Mouse (Mus musculus) G1E (cell line): ENCODE results near the gene Mia2. TPM values are rescaled to one million over a fixed set of nuclear protein-coding genes. Genes with fewer than 3 reads are reported as not detected.
"Not testable (repeated sequence)": the region's sequence is repeated elsewhere in the genome, so short reads cannot be mapped to it uniquely, and the experiment has no call there.

ENCODE experiments used
- ATAC-seq: 2 replicates; pipeline ENCODE4 v1.8.0; 2016; ENCODE audit warnings: mild to moderate bottlenecking; ENCODE audit not compliant: insufficient number of reproducible peaks, poor library complexity, low FRiP score, severe bottlenecking; ENCODE audit errors: extremely low read depth
- DNase-seq: peaks from one replicate; pipeline ENCODE4 v3.0.0; 2012; ENCODE audit warnings: low spot score
- H3K27me3 ChIP-seq: 2 replicates; pipeline ENCODE4 v1.6.1; 2012; ENCODE audit warnings: mild to moderate bottlenecking, low read length, inconsistent platforms; ENCODE audit not compliant: insufficient read depth
- H3K36me3 ChIP-seq: replicated peaks from 2 replicates; pipeline ENCODE3; 2012; ENCODE audit warnings: mild to moderate bottlenecking, inconsistent platforms
- H3K4me1 ChIP-seq: 2 replicates; pipeline ENCODE4 v1.6.1; 2012; ENCODE audit warnings: low read depth, low read length, inconsistent platforms, mixed read lengths; ENCODE audit not compliant: insufficient read depth
- H3K4me3 ChIP-seq: 2 replicates; pipeline ENCODE4 v1.5.1; 2012; ENCODE audit warnings: low read depth, mild to moderate bottlenecking, inconsistent platforms, low read length, moderate library complexity, mixed read lengths
- H3K9me3 ChIP-seq: replicated peaks from 2 replicates; pipeline ENCODE4 v1.6.1; 2012; ENCODE audit warnings: inconsistent platforms
- CTCF ChIP-seq: IDR thresholded peaks from 2 replicates; pipeline ENCODE4 v1.5.1; 2012; ENCODE audit warnings: low read depth, low read length, inconsistent platforms, mixed read lengths
- GATA1 ChIP-seq: IDR thresholded peaks from 2 replicates; pipeline ENCODE4 v1.6.1; 2012; ENCODE audit warnings: borderline replicate concordance, low read length, inconsistent platforms, mixed read lengths
- GATA2 ChIP-seq: IDR thresholded peaks from 2 replicates; pipeline ENCODE4 v1.6.1; 2012; ENCODE audit warnings: low read depth, low read length, inconsistent platforms, borderline replicate concordance
- POLR2AphosphoS5 ChIP-seq: IDR thresholded peaks from 2 replicates; pipeline ENCODE4 v1.6.1; 2012; ENCODE audit warnings: low read depth, low read length, inconsistent platforms; ENCODE audit not compliant: insufficient replicate concordance
- TAL1 ChIP-seq: conservative IDR thresholded peaks from 2 replicates; pipeline ENCODE4 v1.6.1; 2012; ENCODE audit warnings: low read depth, low read length, inconsistent platforms, mixed read lengths
- polyA plus RNA-seq: library from polyadenylated mRNA; stranded (reverse); fragments of >175 nt; gene quantifications from 2 replicates; pipeline ENCODE4 v1.2.3, GENCODE M21; 2012
- total RNA-seq, 2 experiments: library from RNA; stranded (forward) in 1 of 2; stranded (reverse) in 1 of 2; fragments of 200-1000 nt in 1 of 2; fragments of >200 nt in 1 of 2; fragmentation: Nextera tagmentation in 1 of 2; gene quantifications; 2 replicates each; pipeline ENCODE4 v1.2.3; 2014 to 2017

The Mia2 gene
- total and polyA plus RNA-seq, 3 experiments, result 50.5 to 151 (median 147) TPM

- TF ChIP-seq TAL1, result no peak
- no peak for TF ChIP-seq POLR2AphosphoS5
- TF ChIP-seq GATA2, result no peak
- no peak for TF ChIP-seq CTCF
- TF ChIP-seq GATA1, result no peak
- Histone ChIP-seq H3K9me3 (no peaks in the 10 kb centered on the region), H3K36me3 (no peaks in the 10 kb centered on the region), H3K4me1 (no peaks in the 10 kb centered on the region), H3K27me3 (peaks cover 16% of the 10 kb centered on the region), H3K4me3 (no peak overlapping the region)
- DNase-seq (no peak), ATAC-seq (no peak)
These were observed 142.8 kb downstream of the Mia2 start for GRCm38 (mm10) chr12:59238434-59238833.

GRCm38 (mm10) chr12:59241031-59241430 is 145.4 kb downstream of the Mia2 start:
- not testable (repeated sequence) for ATAC-seq, DNase-seq
- H3K27me3 ChIP-seq, result peaks cover 12% of the 10 kb centered on the region

More at GRCm38 (mm10) chr12:59241031-59241430, 145.4 kb downstream of the Mia2 start:
- not testable (repeated sequence) for H3K4me3 ChIP-seq, H3K4me1 ChIP-seq, H3K36me3 ChIP-seq, H3K9me3 ChIP-seq

Other genes with a start within 250 kb of the Mia2 start
- 32.7 and 33.7 TPM in 2 replicates for gene Sec23a, start 83.8 kb upstream of the Mia2 start, total RNA-seq (2014; fragmentation: Nextera tagmentation)
- gene Sec23a, start 83.8 kb upstream of the Mia2 start, total RNA-seq (2017), result 28.2 and 28.3 TPM in 2 replicates
- gene Sec23a, start 83.8 kb upstream of the Mia2 start, polyA plus RNA-seq, result 6.0 and 8.4 TPM in 2 replicates
- 30.4 and 34.8 TPM in 2 replicates for gene Gemin2, start 82.4 kb upstream of the Mia2 start, total RNA-seq (2014; fragmentation: Nextera tagmentation)
- 31.2 and 33.2 TPM in 2 replicates for gene Gemin2, start 82.4 kb upstream of the Mia2 start, total RNA-seq (2017)
- 4.6 and 8.0 TPM in 2 replicates for gene Gemin2, start 82.4 kb upstream of the Mia2 start, polyA plus RNA-seq
- gene Trappc6b, start 34.3 kb upstream of the Mia2 start, total RNA-seq (2014; fragmentation: Nextera tagmentation), result 73.2 and 79.4 TPM in 2 replicates
- gene Trappc6b, start 34.3 kb upstream of the Mia2 start, total RNA-seq (2017), result 83.6 and 101 TPM in 2 replicates
- gene Trappc6b, start 34.3 kb upstream of the Mia2 start, polyA plus RNA-seq, result 108 and 114 TPM in 2 replicates
- gene Pnn, start 28.9 kb upstream of the Mia2 start, total RNA-seq (2014; fragmentation: Nextera tagmentation), result 165 and 172 TPM in 2 replicates
- 99.4 and 128 TPM in 2 replicates for gene Pnn, start 28.9 kb upstream of the Mia2 start, total RNA-seq (2017)
- 79.8 and 99.9 TPM in 2 replicates for gene Pnn, start 28.9 kb upstream of the Mia2 start, polyA plus RNA-seq
- gene Fbxo33, start 123.9 kb downstream of the Mia2 start, total RNA-seq (2014; fragmentation: Nextera tagmentation), result 29.1 and 31.2 TPM in 2 replicates
- 37.4 and 37.5 TPM in 2 replicates for gene Fbxo33, start 123.9 kb downstream of the Mia2 start, total RNA-seq (2017)
- 6.1 and 9.1 TPM in 2 replicates for gene Fbxo33, start 123.9 kb downstream of the Mia2 start, polyA plus RNA-seq